Mouse (Mus musculus) testis, adult 2 months (tissue): Measurements from ENCODE around the gene Sh3pxd2a. TPM values are rescaled to one million over a fixed set of nuclear protein-coding genes. Genes with fewer than 3 reads are reported as not detected.

ENCODE experiments used
- H3K27ac ChIP-seq: fragments of 200-500 bp; 2 replicates; pipeline ENCODE4 v1.5.1; 2012; ENCODE audit warnings: low read depth, low read length; ENCODE audit not compliant: control insufficient read depth, insufficient read depth
- H3K27me3 ChIP-seq: fragments of 200-500 bp; 2 replicates; pipeline ENCODE4 v1.6.1; 2012; ENCODE audit warnings: mild to moderate bottlenecking, low read length, moderate library complexity; ENCODE audit not compliant: control insufficient read depth, insufficient read depth
- H3K36me3 ChIP-seq: fragments of 200-500 bp; 2 replicates; pipeline ENCODE4 v1.6.1; 2012; ENCODE audit warnings: mild to moderate bottlenecking, low read length; ENCODE audit not compliant: control insufficient read depth, insufficient read depth
- H3K4me1 ChIP-seq: fragments of 200-500 bp; 2 replicates; pipeline ENCODE4 v1.6.1; 2012; ENCODE audit warnings: low read length; ENCODE audit not compliant: control insufficient read depth, insufficient read depth
- H3K4me3 ChIP-seq: fragments of 200-500 bp; 2 replicates; pipeline ENCODE4 v1.5.1; 2012; ENCODE audit warnings: low read depth, mild to moderate bottlenecking, low read length, moderate library complexity, mixed read lengths; ENCODE audit not compliant: control insufficient read depth
- CTCF ChIP-seq: fragments of 200-500 bp; IDR thresholded peaks from 2 replicates; pipeline ENCODE4 v1.5.1; 2012; ENCODE audit warnings: low read depth, mild to moderate bottlenecking, inconsistent platforms, low read length, moderate library complexity; ENCODE audit not compliant: control insufficient read depth, insufficient read depth, insufficient replicate concordance
- POLR2A ChIP-seq: fragments of 200-500 bp; IDR thresholded peaks from 2 replicates; pipeline ENCODE4 v1.6.1; 2012; ENCODE audit warnings: low read depth, mild to moderate bottlenecking, inconsistent platforms, low read length, moderate library complexity; ENCODE audit not compliant: control insufficient read depth
- polyA plus RNA-seq: library from polyadenylated mRNA; depleted of rRNA; stranded (reverse); fragments of >200 nt; gene quantifications from 2 replicates; pipeline ENCODE4 v1.2.3, GENCODE M21; 2012; rRNA removed

Sh3pxd2a gene
- polyA plus RNA-seq, 1 experiment, result 1.2 TPM

GRCm38 (mm10) chr19:47220232-47220631, 244.0 kb downstream of the Sh3pxd2a start:
- no peak overlapping the region for H3K4me3 ChIP-seq
- H3K27me3 ChIP-seq, result no peaks in the 10 kb centered on the region
- no peaks in the 10 kb centered on the region for H3K36me3 ChIP-seq
- H3K4me1 ChIP-seq, result no peaks in the 10 kb centered on the region
- TF ChIP-seq POLR2A (no peak), CTCF (no peak)
- no peak overlapping the region for H3K27ac ChIP-seq

DNA sequence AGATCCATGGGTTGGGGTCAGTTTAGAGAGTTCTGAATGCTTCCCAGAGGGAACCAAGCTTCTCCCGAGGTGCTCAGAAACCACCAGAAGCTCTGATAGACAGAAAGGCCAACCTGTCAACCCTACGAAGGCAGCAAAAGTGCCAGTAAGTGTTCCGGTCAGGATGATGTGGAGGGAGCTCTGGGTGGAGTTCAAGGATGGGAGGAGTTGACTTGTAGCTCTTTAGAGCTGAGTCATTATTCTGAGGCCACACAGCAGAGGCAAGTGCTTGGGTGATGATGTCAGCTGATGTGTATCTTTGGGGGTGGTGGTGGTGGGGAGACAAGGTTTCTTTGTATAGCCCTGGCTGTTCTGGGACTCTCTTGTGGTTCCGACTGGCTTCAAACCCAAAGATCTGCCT, 244.6 kb downstream of the Sh3pxd2a start:
- H3K27ac ChIP-seq, result no peak overlapping the region
- H3K36me3 ChIP-seq, result no peaks in the 10 kb centered on the region
- H3K27me3 ChIP-seq, result no peaks in the 10 kb centered on the region
- TF ChIP-seq CTCF (no peak), POLR2A (no peak)
- H3K4me3 ChIP-seq, result no peak overlapping the region
- H3K4me1 ChIP-seq, result no peaks in the 10 kb centered on the region

GRCm38 (mm10) chr19:47216766-47217165, 247.4 kb downstream of the Sh3pxd2a start:
- Histone ChIP-seq H3K27ac (no peak overlapping the region), H3K27me3 (no peaks in the 10 kb centered on the region), H3K4me3 (no peak overlapping the region), H3K4me1 (no peaks in the 10 kb centered on the region), H3K36me3 (no peaks in the 10 kb centered on the region)
- TF ChIP-seq CTCF (no peak), POLR2A (no peak)

DNA sequence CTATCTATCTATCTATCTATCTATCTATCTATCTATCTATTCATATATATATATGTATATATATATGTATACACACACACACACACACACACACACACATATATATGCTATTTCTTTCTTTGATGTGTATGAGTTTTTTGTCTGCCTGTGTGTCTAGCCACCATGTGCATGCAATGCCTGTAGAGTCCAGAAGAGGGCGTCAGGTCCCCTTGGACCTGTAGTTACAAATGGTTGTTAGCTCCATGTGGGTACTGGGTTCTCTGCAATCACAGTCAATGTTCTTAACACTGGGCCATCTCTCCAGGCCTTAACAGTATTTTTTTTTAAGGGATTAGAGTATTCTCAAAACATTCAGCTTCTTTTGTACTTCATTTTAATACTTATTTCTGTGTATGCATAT, 250.7 kb downstream of the Sh3pxd2a start:
- no peak overlapping the region for H3K4me3 ChIP-seq
- H3K27ac ChIP-seq, result no peak overlapping the region
- TF ChIP-seq CTCF, result peak; percentile 50; the same call in 1 of the 2 replicates
- no peak for TF ChIP-seq POLR2A
- no peaks in the 10 kb centered on the region for H3K27me3 ChIP-seq
- no peaks in the 10 kb centered on the region for H3K36me3 ChIP-seq
- H3K4me1 ChIP-seq, result no peaks in the 10 kb centered on the region

DNA sequence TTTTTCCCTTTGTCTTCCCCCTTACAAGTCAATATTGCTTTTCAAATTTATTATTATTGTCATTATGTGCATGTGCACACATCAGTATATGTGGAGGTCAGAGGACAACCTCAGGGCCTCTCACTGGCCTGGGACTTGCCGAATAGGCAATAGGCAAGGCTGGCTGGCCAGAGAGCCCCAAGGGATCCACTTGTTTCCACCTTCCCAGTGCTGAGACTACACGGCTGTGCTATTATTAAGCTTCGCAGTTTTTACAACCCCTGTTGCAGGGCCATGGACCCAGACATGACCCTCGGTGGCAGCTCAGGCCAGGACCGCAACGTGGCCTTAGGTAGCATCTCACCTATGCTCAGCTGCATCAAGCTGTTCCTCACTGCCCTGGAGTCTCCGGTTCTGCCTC, 251.8 kb downstream of the Sh3pxd2a start:
- Histone ChIP-seq H3K4me1 (no peaks in the 10 kb centered on the region), H3K4me3 (no peak overlapping the region), H3K36me3 (no peaks in the 10 kb centered on the region), H3K27me3 (no peaks in the 10 kb centered on the region), H3K27ac (no peak overlapping the region)
- TF ChIP-seq POLR2A (no peak), CTCF (no peak)

GRCm38 (mm10) chr19:47211609-47212312, 252.4 kb downstream of the Sh3pxd2a start:
- H3K27ac ChIP-seq, result no peak overlapping the region
- H3K4me1 ChIP-seq, result no peaks in the 10 kb centered on the region
- H3K4me3 ChIP-seq, result no peak overlapping the region
- TF ChIP-seq CTCF (no peak), POLR2A (no peak)
- no peaks in the 10 kb centered on the region for H3K36me3 ChIP-seq
- no peaks in the 10 kb centered on the region for H3K27me3 ChIP-seq

GRCm38 (mm10) chr19:47210432-47210831, 253.8 kb downstream of the Sh3pxd2a start:
- Histone ChIP-seq H3K4me1 (no peaks in the 10 kb centered on the region), H3K36me3 (no peaks in the 10 kb centered on the region), H3K27me3 (no peaks in the 10 kb centered on the region), H3K4me3 (no peak overlapping the region), H3K27ac (no peak overlapping the region)
- no peak for TF ChIP-seq POLR2A

Other genes starting within 250 kb of the Sh3pxd2a start
- gene Stn1, start 73.1 kb upstream of the Sh3pxd2a start, polyA plus RNA-seq, result 19.6 and 27.2 TPM in 2 replicates
- 5.1 and 6.1 TPM in 2 replicates for gene Slk, start 115.3 kb upstream of the Sh3pxd2a start, polyA plus RNA-seq
- gene Col17a1, start 227.7 kb upstream of the Sh3pxd2a start, polyA plus RNA-seq, result 2.1 and 2.9 TPM in 2 replicates